Comparison of ENCODE assay signal across 11 mouse cellular contexts in the genomic region with DNA sequence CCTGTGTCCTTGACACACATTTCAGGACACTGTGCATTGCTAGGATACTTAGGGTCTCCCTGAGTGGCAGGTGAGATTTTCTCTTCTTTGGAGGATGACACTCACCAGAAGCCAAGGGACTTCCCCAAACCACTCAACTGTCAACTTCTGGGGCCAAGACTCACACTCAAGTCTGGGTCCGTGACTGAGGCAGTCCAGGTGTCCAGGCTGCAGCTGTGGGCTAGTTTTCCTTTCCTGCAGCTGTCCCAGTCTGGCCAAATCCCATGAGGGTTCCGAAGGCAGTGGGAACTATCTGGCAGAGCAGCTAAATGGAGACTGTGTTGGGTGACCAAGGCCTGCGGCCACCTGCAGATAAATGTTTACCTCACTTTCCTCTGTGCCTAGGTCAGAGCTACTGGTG.
"Had no signal": no experiment of that assay in that cellular context is flagged by ENCODE, and none has a peak within 500 bp of the region (broad histone marks: within the 10 kb centered on the region; RNA-seq: fewer than 3 reads in every experiment).

No protein-coding gene starts in this region.

- H3K4me1 ChIP-seq: limb, embryonic 10.5 days; liver, embryonic 12.5 days; neural tube, embryonic 12.5 days had no signal

- H3K9ac ChIP-seq: liver, embryonic 12.5 days; lung, embryonic 14.5 days; neural tube, embryonic 12.5 days had no signal

- H3K27me3 ChIP-seq: neural tube, embryonic 12.5 days had no signal

- DNase-seq: kidney, adult 8-10 months; kidney, postnatal 25 days; lung, embryonic 14.5 days; lung, postnatal 10 days; lung, postnatal 4 days; thymus, postnatal 36 days had no signal

- H3K4me2 ChIP-seq: liver, embryonic 12.5 days; lung, embryonic 14.5 days; neural tube, embryonic 12.5 days had no signal

- ATAC-seq: intestine, postnatal 0 days; liver, embryonic 12.5 days had no signal

- H3K9me3 ChIP-seq: limb, embryonic 10.5 days; liver, embryonic 12.5 days; midbrain, embryonic 10.5 days; neural tube, embryonic 12.5 days had no signal

- H3K4me3 ChIP-seq: limb, embryonic 10.5 days; liver, embryonic 12.5 days; midbrain, embryonic 10.5 days; neural tube, embryonic 12.5 days had no signal

- H3K27ac ChIP-seq: limb, embryonic 10.5 days; liver, embryonic 12.5 days; midbrain, embryonic 10.5 days; neural tube, embryonic 12.5 days had no signal
